Mouse (Mus musculus): ENCODE results near the gene Suco. TPM values are rescaled to one million over a fixed set of nuclear protein-coding genes. Genes with fewer than 3 reads are reported as not detected.

Gene Suco
- polyA plus RNA-seq, 1 experiment: 14.7 TPM

DNA sequence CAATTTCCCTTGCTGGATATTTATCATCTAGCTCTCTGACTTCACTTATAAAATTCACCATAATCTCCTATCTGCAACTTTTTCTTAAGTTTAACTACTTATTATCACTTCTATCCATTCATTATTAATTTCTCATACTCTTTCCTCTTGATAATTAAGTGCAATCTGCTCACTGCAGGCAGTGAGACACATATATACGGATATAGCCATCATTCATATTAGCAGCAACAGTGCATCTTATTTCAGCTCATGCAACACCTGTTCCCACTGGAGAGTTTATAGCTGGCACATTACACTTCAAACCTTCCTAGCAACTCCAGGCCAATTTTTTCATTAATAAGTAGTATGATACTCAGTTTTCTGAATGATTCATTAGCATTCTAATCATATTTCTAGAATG is 7.1 kb downstream of the Suco start:
- no peak overlapping the region for H3K27ac ChIP-seq (ENCODE audit: insufficient read depth, low read length)
- no peak overlapping the region for H3K4me3 ChIP-seq (ENCODE audit: insufficient read depth, low read length)
- no peaks in the 10 kb centered on the region for H3K4me1 ChIP-seq (ENCODE audit: control insufficient read depth, insufficient read depth, low read length)
- TF ChIP-seq POLR2A (IDR thresholded peaks at IDR 0.05; ENCODE audit: extremely low read depth, insufficient read depth, low read length): no peak
- no peak for TF ChIP-seq CTCF (IDR thresholded peaks at IDR 0.05; ENCODE audit: extremely low read depth, insufficient read depth, low read length)

DNA sequence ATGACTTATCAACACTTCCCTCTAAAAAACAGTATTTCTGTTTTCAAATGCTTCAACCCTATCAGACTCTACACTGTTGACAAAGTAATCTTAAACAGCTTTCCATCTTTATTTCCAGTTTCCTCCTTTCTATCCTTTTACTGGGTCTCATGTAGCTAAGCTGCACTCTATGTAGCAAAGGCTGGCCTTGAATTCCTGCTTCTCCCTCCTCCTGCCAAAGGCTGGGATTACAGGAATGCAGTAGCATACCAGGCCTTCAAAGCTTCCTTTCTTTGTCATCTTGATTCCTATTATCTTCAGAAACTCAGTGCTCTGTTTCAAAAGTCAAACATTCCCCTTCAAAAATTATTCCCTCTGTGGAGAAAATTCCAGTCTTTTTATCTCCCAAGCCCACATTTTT is 8.1 kb downstream of the Suco start:
- Histone ChIP-seq H3K4me3 (ENCODE audit: insufficient read depth, low read length) (no peak overlapping the region), H3K4me1 (ENCODE audit: control insufficient read depth, insufficient read depth, low read length) (no peaks in the 10 kb centered on the region)
- TF ChIP-seq CTCF (IDR thresholded peaks at IDR 0.05; ENCODE audit: extremely low read depth, insufficient read depth, low read length) (no peak), POLR2A (IDR thresholded peaks at IDR 0.05; ENCODE audit: extremely low read depth, insufficient read depth, low read length) (no peak)

DNA sequence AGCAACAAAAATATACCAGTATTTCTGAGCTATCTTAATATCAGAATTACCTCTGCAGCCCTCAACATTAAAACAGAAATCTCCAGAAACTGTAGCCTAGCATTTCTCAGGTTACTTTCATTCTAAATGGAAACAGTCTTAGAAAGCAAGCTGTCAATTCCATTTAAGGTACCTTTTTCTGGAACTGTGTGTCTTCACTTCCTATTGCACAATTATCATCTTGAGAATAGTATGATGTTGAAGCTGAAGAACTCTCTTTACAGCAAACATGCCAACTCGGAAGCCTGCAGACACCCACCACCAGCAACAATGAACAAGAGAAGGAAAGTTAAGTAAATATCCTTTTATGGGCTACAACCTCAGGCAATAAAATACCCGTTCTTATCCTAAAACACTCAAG is 12.7 kb downstream of the Suco start:
- H3K4me1 ChIP-seq (ENCODE audit: control insufficient read depth, insufficient read depth, low read length): no peaks in the 10 kb centered on the region
- H3K4me3 ChIP-seq (ENCODE audit: insufficient read depth, low read length): no peak overlapping the region
- H3K27ac ChIP-seq (ENCODE audit: insufficient read depth, low read length): no peak overlapping the region
- TF ChIP-seq POLR2A (IDR thresholded peaks at IDR 0.05; ENCODE audit: extremely low read depth, insufficient read depth, low read length): no peak
- no peak for TF ChIP-seq CTCF (IDR thresholded peaks at IDR 0.05; ENCODE audit: extremely low read depth, insufficient read depth, low read length)

More for the DNA sequence above, 8.1 kb downstream of the Suco start:
- H3K27ac ChIP-seq (ENCODE audit: insufficient read depth, low read length): no peak overlapping the region

DNA sequence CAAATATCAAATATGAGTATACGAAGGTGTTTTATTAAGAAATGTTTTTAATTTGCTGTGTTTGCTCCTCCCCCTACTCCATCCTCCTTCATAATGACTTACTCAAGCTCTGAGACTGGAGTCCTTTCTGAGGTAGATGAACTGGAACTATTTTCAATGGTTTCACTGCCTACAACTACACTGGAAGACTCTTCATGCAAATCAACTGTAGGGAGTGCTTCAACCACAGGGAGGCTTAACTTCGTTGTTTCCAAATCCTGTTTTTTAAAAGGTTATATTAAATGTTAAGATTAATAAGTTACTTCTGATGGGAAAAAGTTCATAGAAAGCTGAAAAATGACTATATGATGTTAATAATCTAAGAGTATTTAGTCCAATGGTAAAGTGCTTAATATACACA is 17.2 kb downstream of the Suco start:
- H3K27ac ChIP-seq (ENCODE audit: insufficient read depth, low read length): no peak overlapping the region
- no peaks in the 10 kb centered on the region for H3K4me1 ChIP-seq (ENCODE audit: control insufficient read depth, insufficient read depth, low read length)
- no peak for TF ChIP-seq CTCF (IDR thresholded peaks at IDR 0.05; ENCODE audit: extremely low read depth, insufficient read depth, low read length)
- no peak for TF ChIP-seq POLR2A (IDR thresholded peaks at IDR 0.05; ENCODE audit: extremely low read depth, insufficient read depth, low read length)
- no peak overlapping the region for H3K4me3 ChIP-seq (ENCODE audit: insufficient read depth, low read length)

DNA sequence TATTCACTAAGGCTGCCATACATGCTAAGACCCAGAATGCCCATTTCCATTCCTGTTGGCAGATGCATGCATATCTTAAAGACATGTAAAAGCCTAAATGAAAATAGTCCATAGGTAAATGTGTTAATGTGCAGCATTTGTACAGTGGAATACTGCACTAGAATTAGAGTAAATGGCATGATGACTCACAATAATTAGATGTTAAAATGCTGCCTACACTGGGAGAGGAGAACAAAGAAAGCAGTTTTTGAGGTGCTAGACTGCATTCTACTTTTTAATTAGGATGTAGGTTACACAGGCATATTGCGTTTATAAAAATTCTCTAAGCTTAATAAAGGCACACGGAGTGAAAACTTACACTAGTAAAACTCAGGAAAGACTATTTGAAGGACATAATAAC is 49.8 kb downstream of the Suco start:
- no peak overlapping the region for H3K4me3 ChIP-seq (ENCODE audit: insufficient read depth, low read length)
- peaks cover 1% of the 10 kb centered on the region; the same call in 1 of the 2 replicates for H3K4me1 ChIP-seq (ENCODE audit: control insufficient read depth, insufficient read depth, low read length)
- TF ChIP-seq POLR2A (IDR thresholded peaks at IDR 0.05; ENCODE audit: extremely low read depth, insufficient read depth, low read length) (no peak), CTCF (IDR thresholded peaks at IDR 0.05; ENCODE audit: extremely low read depth, insufficient read depth, low read length) (no peak)
- H3K27ac ChIP-seq (ENCODE audit: insufficient read depth, low read length): no peak overlapping the region

DNA sequence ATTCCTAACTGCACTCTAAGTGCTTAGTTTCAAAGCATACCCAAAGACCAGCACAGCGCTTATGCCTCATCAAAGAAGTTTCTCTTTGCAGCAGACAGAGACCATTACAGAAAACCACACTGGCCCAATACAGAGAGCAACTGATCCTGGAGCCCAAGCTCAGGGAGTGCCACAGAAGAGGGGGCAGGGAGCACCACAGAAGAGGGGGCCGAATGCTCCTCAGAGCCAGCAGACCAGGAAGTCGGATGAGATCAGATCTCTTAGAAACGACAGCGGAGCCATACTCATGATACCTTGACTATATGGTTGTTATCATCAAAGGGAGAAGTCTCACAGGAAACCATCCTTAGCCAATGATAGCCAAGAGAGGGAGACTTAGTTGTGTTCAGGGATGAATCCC is 67.1 kb downstream of the Suco start:
- no peak overlapping the region for H3K4me3 ChIP-seq (ENCODE audit: insufficient read depth, low read length)
- no peaks in the 10 kb centered on the region for H3K4me1 ChIP-seq (ENCODE audit: control insufficient read depth, insufficient read depth, low read length)
- TF ChIP-seq CTCF (IDR thresholded peaks at IDR 0.05; ENCODE audit: extremely low read depth, insufficient read depth, low read length) (no peak), POLR2A (IDR thresholded peaks at IDR 0.05; ENCODE audit: extremely low read depth, insufficient read depth, low read length) (no peak)
- H3K27ac ChIP-seq (ENCODE audit: insufficient read depth, low read length): no peak overlapping the region

DNA sequence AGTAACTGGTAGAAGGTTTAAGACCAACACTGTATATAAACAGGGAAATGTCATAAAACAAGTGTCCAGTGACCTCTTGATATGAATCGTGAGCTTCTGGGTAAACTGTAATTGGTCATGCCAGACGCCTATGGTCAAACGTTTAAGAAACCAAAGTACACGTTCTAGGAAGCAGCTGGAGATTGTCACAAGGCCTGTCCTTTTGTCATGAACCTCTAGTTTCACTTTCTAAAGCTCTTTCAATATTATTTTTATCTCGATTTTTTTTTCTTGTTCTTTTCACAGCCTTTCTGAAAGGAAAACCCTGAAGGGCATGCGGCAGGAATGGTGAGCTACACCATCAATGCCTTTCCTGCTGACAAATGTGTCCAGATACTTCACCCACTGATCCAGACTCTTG is 67.5 kb downstream of the Suco start:
- H3K4me1 ChIP-seq (ENCODE audit: control insufficient read depth, insufficient read depth, low read length): no peaks in the 10 kb centered on the region
- TF ChIP-seq POLR2A (IDR thresholded peaks at IDR 0.05; ENCODE audit: extremely low read depth, insufficient read depth, low read length): no peak
- no peak for TF ChIP-seq CTCF (IDR thresholded peaks at IDR 0.05; ENCODE audit: extremely low read depth, insufficient read depth, low read length)
- no peak overlapping the region for H3K4me3 ChIP-seq (ENCODE audit: insufficient read depth, low read length)
- no peak overlapping the region for H3K27ac ChIP-seq (ENCODE audit: insufficient read depth, low read length)

DNA sequence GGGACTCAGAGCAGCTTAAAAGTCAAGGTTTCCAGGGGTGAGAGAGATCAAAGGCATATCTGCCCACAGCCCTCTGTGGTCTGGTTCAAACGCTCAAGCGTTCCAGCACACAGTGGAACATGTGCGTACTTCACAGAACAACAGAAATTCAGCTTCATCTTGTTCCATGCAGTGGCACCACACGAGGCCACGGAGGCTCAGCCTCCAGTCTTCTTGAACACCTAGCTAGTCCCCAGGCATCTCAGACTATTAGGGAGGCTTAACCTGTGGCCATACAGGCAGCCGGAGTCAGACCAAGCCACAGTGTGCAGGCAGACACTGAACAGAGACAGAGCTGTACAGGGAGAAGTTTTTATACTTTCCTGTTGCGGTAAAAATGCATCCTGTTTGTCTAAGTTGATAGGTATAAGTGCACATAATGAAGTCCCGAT is 71.9 kb downstream of the Suco start:
- no peak overlapping the region for H3K27ac ChIP-seq (ENCODE audit: insufficient read depth, low read length)
- H3K4me1 ChIP-seq (ENCODE audit: control insufficient read depth, insufficient read depth, low read length): no peaks in the 10 kb centered on the region
- TF ChIP-seq POLR2A (IDR thresholded peaks at IDR 0.05; ENCODE audit: extremely low read depth, insufficient read depth, low read length) (no peak), CTCF (IDR thresholded peaks at IDR 0.05; ENCODE audit: extremely low read depth, insufficient read depth, low read length) (no peak)
- H3K4me3 ChIP-seq (ENCODE audit: insufficient read depth, low read length): no peak overlapping the region

DNA sequence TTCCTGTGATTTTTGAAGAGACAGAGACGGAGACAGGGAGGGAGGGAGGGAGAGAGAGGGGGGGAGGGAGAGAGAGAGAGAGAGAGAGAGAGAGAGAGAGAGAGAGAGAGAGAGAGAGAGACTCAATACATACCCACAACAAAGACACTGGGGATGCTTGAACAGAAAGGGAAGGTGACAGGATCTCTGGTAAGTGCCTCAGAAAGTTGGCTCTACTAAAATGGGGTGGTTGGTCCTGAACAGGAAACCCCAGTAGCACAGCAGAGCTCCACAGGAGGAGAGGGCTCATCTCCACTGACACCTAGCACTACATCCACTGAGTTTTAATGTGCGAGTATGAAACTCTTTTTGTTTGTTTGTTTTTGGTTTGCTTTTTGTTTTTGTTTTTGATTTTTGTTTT is 75.2 kb downstream of the Suco start:
- H3K4me1 ChIP-seq (ENCODE audit: control insufficient read depth, insufficient read depth, low read length): no peaks in the 10 kb centered on the region
- H3K27ac ChIP-seq (ENCODE audit: insufficient read depth, low read length): no peak overlapping the region
- TF ChIP-seq CTCF (IDR thresholded peaks at IDR 0.05; ENCODE audit: extremely low read depth, insufficient read depth, low read length) (no peak), POLR2A (IDR thresholded peaks at IDR 0.05; ENCODE audit: extremely low read depth, insufficient read depth, low read length) (no peak)
- H3K4me3 ChIP-seq (ENCODE audit: insufficient read depth, low read length): no peak overlapping the region

DNA sequence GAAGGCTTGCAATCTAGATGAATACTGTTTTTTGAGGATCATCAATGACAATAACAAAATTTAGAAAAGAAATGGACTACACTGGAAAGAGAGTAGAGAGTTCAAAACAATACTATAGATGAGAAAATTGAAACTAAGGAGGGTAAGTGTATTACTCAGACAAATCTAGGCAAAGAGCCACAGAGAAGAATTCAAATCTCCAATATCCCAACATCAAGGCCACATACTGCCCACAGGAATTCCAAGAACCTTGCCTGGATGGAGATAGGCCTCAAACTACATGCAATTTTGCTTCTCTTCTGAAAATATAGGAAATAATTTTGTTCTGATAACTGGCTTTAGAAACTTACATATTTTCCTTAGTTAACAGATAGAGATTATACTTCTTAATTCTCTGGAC is 76.2 kb downstream of the Suco start:
- Histone ChIP-seq H3K27ac (ENCODE audit: insufficient read depth, low read length) (no peak overlapping the region), H3K4me3 (ENCODE audit: insufficient read depth, low read length) (no peak overlapping the region), H3K4me1 (ENCODE audit: control insufficient read depth, insufficient read depth, low read length) (no peaks in the 10 kb centered on the region)
- TF ChIP-seq CTCF (IDR thresholded peaks at IDR 0.05; ENCODE audit: extremely low read depth, insufficient read depth, low read length): no peak
- no peak for TF ChIP-seq POLR2A (IDR thresholded peaks at IDR 0.05; ENCODE audit: extremely low read depth, insufficient read depth, low read length)

DNA sequence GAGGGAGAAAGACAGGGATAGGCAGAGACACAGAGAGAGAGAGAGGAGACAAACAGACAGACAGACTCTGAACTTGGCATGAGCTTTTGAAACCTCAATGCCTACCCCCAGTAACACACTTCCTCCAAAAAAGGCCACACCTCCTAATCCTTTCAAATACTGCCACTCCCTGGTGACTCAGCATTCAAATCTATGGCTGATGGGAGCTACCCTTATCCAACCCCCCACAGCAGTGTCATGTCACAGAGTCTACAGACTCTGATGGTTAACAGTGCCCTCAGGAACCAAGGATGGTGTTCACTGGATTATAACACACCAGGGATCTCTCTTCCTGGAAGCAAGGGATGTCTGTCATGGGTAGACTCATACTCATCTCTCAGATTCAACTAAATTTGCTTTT is 76.7 kb downstream of the Suco start:
- no peak overlapping the region for H3K27ac ChIP-seq (ENCODE audit: insufficient read depth, low read length)
- TF ChIP-seq POLR2A (IDR thresholded peaks at IDR 0.05; ENCODE audit: extremely low read depth, insufficient read depth, low read length): no peak
- no peak for TF ChIP-seq CTCF (IDR thresholded peaks at IDR 0.05; ENCODE audit: extremely low read depth, insufficient read depth, low read length)
- no peak overlapping the region for H3K4me3 ChIP-seq (ENCODE audit: insufficient read depth, low read length)
- no peaks in the 10 kb centered on the region for H3K4me1 ChIP-seq (ENCODE audit: control insufficient read depth, insufficient read depth, low read length)
